In the genomic region with DNA sequence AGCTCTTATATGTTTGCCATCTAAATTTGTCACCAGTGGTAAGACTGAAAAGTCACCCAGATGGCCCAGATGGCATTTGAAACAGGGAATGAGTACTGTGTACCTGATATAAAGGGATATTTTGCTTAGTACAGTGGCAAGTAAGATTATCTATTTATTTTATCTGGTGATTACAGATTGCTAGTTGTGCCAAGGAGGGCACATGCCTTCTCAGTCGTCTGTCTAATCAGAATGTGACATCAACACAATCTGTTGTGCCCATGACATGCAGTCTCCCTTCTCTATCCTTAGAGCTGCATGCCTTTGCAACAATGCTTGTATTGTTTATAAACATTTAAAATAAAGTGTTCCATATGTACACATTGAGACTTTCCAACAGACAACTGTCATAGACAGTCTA, we compare ENCODE assay signal across 20 mouse cellular contexts.
"Had no signal": no experiment of that assay in that cellular context is flagged by ENCODE, and none has a peak within 500 bp of the region (broad histone marks: within the 10 kb centered on the region; RNA-seq: fewer than 3 reads in every experiment).

No protein-coding gene starts in this region.

- H3K27ac ChIP-seq: limb, embryonic 12.5 days; liver, embryonic 13.5 days; lung, embryonic 15.5 days; macrophage; midbrain, embryonic 15.5 days; neural tube, embryonic 12.5 days; stomach, embryonic 15.5 days had no signal

- DNase-seq: kidney, adult 8-10 months; kidney, postnatal 25 days; liver; liver, embryonic 13.5 days; liver, postnatal 0 days; lung, postnatal 14 days; retina, postnatal 1 day; right cerebral cortex, postnatal 4 days; spleen, adult 18-20 months; thymus, adult 2 months; thymus, postnatal 25 days had no signal

- H3K4me2 ChIP-seq: limb, embryonic 12.5 days; liver, embryonic 13.5 days; lung, embryonic 15.5 days; midbrain, embryonic 11.5 days; midbrain, embryonic 15.5 days; neural tube, embryonic 12.5 days; stomach, embryonic 15.5 days had no signal

- H3K4me1 ChIP-seq: limb, embryonic 12.5 days; liver, embryonic 13.5 days; lung, embryonic 15.5 days; megakaryocyte, embryonic 14.5 days; midbrain, embryonic 15.5 days; neural tube, embryonic 12.5 days; stomach, embryonic 15.5 days had no signal

- H3K4me3 ChIP-seq: limb, embryonic 12.5 days; liver, embryonic 13.5 days; lung, embryonic 15.5 days; megakaryocyte, embryonic 14.5 days; midbrain, embryonic 15.5 days; neural tube, embryonic 12.5 days; stomach, embryonic 15.5 days had no signal

- H3K27me3 ChIP-seq: limb, embryonic 12.5 days; liver, embryonic 13.5 days; lung, embryonic 15.5 days; megakaryocyte, embryonic 14.5 days; midbrain, embryonic 15.5 days; neural tube, embryonic 12.5 days; stomach, embryonic 15.5 days had no signal

- H3K9me3 ChIP-seq: limb, embryonic 12.5 days; liver, embryonic 13.5 days; lung, embryonic 15.5 days; megakaryocyte, embryonic 14.5 days; midbrain, embryonic 15.5 days; neural tube, embryonic 12.5 days; stomach, embryonic 15.5 days had no signal

- ATAC-seq: intestine, postnatal 0 days; liver, postnatal 0 days; midbrain, embryonic 15.5 days had no signal

- H3K36me3 ChIP-seq: limb, embryonic 12.5 days; liver, embryonic 13.5 days; lung, embryonic 15.5 days; midbrain, embryonic 15.5 days; neural tube, embryonic 12.5 days; stomach, embryonic 15.5 days had no signal

- H3K9ac ChIP-seq: limb, embryonic 12.5 days; liver, embryonic 13.5 days; liver, postnatal 0 days; lung, embryonic 15.5 days; midbrain, embryonic 15.5 days; neural tube, embryonic 12.5 days; stomach, embryonic 15.5 days had no signal
